Mouse (Mus musculus) forelimb bud, embryonic 11.5 days (tissue): ENCODE results near the gene Sars.

ENCODE experiments used
- DNase-seq: peaks from one replicate; pipeline ENCODE4 v3.0.0-alpha.2; 2012; ENCODE audit warnings: low read depth, low spot score

The Sars gene

GRCm38 (mm10) chr3:108392299-108392698, 52.7 kb downstream of the Sars start:
- DNase-seq = no peak

- peak; percentile 99 for DNase-seq
Measured at GRCm38 (mm10) chr3:108389111-108389545, 55.9 kb downstream of the Sars start.

- DNase-seq = no peak
Measured at GRCm38 (mm10) chr3:108386186-108386585, 58.8 kb downstream of the Sars start.

DNA sequence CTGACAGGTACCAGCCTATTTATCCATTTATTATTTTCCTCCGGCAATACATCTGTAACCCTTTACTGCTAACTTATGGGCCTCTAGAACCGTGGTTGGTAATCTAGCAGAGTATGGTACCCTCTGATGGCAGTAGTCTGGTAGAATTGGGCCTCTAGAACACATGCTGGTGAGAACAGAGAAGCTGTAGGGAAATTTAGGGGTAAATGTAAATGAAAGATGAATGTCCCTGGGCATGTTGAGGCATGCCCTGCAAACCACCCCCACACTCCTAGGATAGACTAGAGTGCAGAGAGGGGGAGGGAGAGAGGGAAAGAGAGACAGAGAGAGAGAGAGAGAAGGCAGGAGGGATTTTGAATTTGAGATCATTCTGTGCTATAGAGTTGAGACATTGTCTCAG, 60.6 kb downstream of the Sars start:
- no peak for DNase-seq

DNA sequence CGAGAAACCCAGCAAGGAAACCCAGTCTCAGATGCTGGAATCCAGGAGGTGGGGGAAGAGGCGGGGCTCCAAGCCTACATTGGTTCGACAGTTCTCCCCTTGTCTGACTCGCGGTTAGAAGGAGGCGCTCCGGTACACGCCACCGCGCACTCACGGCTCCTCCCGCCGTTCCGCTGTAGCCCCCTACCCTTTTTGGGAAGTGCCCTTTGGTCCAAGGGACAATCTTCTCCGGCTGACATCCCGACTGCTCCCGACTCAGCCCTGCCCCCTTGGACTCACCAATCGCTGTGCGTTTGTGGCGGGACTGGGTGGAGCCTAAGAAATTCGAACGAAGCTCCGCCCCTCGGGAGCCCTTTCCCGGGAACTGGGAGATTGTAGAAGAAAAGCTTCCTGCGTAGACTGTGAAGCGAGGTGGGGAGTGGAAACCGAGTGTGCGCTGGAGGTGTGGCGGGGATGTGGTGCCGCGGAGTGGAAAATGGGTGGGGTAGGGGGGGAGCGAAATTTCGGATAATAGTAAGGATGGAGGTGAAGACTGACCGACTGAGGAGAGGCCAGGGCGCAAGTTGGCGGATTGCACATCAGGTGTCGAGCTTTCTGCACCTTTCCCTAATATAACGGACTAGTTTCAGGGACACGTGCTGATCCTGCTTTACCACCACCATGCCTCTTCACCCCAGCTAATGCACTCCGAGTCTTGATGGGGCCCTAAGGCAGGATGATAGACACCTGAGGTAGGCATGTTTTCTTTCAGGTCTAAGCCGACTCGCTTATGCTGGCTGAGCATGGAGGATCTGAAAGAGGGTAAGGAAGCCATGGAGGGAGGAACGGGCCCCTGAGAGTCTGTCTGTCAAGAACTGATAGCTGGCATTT, 61.3 kb downstream of the Sars start, which contains the start of gene Psrc1:
Gene Psrc1, plus strand, starts transcription at position 355 of the 870 bp plus-strand sequence.
- DNase-seq = peak; percentile 88

GRCm38 (mm10) chr3:108381945-108382875, 62.8 kb downstream of the Sars start:
- DNase-seq = no peak

GRCm38 (mm10) chr3:108380695-108381094, 64.3 kb downstream of the Sars start:
- no peak for DNase-seq

DNA sequence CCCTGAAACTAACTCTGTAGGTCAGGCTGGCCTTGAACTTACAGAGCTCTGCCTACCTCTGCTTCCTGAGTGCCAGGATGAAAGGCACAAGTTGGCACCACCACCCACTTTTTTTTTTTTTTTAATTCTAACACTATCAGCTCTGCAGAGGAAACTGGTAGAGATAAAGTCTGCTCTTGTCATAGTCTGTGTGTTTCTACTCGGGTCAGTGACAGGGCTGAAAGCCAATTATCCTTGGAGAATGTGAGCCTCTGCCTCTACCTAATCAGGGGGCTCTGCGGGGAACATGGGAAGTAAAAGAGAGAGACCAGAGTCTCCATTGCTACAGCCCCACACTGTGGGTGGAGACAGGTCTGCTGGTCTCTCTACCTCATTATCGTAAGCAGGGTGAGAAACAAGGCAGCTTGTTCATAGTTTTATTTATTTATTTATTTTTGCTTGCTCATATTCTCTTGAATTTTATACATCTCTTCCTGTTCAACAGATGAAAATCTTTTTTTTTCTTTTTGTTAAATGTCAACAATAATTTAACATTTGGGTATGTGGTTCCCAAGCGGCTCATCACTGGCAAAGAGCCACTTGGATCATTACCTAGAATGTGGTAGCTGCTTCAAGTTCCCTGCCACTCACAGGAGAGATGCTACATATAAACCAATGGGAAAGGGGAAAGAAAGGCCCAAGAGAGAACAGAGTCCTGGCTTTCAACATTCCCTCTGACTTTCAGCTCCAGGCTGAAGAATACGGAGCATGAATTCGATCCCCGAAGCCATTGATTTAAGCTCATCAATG, 65.9 kb downstream of the Sars start:
- no peak for DNase-seq
